Mouse (Mus musculus): Measurements from ENCODE around the gene Aox1. TPM values are rescaled to one million over a fixed set of nuclear protein-coding genes. Genes with fewer than 3 reads are reported as not detected.
A peak's percentile ranks its signal among the peaks of the same experiment; 100 is the strongest.
"Not testable (repeated sequence)": the region's sequence is repeated elsewhere in the genome, so short reads cannot be mapped to it uniquely, and the experiment has no call there.

The Aox1 gene
- 10 to 100 TPM; 10.4 to 13.0 TPM for total RNA-seq (2021)

DNA sequence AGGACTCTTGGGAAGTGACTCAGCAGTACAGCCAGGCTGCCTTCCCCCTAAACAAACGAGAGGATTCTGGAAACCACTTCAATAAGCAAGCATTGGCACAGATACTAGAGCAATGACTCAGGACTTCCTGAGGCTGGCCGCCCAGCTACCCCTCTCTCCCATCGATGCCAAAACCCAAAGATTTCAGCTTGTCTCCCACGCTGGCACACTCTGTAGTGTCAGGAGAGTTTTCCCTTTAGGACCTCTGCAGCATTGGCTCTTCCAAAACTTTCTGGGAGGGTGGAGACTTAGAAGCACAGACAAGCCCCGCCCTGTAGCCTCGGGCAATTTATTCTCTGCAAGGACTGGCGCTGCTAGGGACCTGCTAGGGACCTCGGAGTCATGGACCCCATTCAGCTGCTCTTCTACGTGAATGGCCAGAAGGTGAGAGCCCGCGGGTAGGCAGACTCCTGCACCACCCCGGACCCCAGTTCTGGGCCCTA lies at the start of gene Aox1:
TSS of gene Aox1 (plus strand) at position 296 of the 482 bp plus-strand sequence.
- DNase-seq: peak; percentile 73 to 81
- intact Hi-C loops (cut with DNase I): loop anchor here (2.0 kb wide), 2 partner anchors 61 to 601 kb away; no protein-coding TSS in a partner anchor

GRCm38 (mm10) chr1:57989052-57989600 lies 40.6 kb upstream of the Aox1 start:
- intact Hi-C loops (cut with DNase I): no loop called here
- DNase-seq: peak; percentile 11 to 22

DNA sequence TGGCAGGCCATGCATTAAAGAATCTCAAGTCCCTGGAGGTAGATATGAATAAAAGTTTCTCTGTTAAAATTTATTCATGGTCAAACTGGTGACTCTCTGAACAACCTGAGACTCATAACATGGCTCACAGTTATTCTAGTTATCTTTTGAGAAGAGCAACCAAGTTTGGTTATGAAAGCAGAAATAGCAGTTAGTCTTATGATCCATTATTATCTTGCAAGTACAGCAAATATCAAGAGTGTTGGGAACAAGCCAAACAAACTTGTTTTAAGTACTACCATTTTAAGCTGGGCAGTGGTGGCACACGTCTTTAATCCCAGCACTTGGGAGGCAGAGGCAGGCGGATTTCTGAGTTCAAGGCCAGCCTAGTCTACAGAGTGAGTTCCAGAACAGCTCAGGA lies 38.5 kb upstream of the Aox1 start:
- intact Hi-C loops (cut with DNase I): no loop called here
- DNase-seq: no peak

GRCm38 (mm10) chr1:57995432-57996132 lies 34.1 kb upstream of the Aox1 start, which contains the start of gene Sgo2a:
TSS of gene Sgo2a (plus strand) at chr1:57995971.
- peak; percentile 90 to 91 for DNase-seq
- intact Hi-C loops (cut with DNase I): loop anchor here (2.0 kb wide), 1 partner anchor 25 kb away; no protein-coding TSS in a partner anchor

DNA sequence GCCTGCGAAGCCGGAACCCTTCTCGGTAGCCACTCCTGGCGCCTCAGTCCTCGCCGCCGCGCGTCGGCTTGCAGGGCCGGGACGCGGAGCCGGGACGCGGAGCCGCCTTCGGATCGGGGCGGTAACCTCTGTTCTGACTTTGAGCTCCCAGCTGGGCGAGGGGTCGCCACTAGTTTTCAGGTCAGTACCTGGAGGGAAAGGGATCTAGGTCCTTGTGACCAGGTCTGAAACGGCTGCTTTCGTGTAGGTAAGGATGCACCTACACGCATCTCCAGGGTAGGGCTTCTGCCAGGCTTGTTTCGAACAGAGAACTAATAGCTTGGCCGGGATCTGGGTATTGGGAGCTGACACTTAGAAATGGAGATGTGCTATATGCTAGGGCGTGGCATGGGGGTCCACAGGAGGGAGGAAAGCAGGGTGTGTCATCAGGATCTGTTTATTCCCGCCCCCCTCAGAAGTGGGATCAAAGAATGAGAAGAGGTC lies 33.6 kb upstream of the Aox1 start:
- intact Hi-C loops (cut with DNase I): no loop called here
- DNase-seq: no peak

- no peak for DNase-seq
- intact Hi-C loops (cut with DNase I): no loop called here
These were observed 31.6 kb upstream of the Aox1 start for GRCm38 (mm10) chr1:57998146-57998545.

DNA sequence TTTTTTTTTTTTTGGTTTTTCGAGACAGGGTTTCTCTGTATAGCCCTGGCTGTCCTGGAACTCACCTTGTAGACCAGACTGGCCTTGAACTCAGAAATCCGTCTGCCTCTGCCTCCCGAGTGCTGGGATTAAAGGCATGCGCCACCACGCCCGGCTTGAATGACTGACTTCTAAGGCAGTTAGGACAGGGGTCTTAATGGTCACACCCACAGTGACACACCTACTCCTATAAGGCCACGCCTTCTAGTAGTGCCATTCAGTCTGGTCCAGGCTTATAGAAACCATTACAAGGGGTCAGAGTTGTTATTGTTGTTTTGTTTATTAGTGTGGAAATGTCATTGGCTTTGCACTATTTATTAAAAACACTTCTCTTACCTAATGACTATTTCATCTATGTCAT lies 23.3 kb upstream of the Aox1 start:
- DNase-seq; intact Hi-C loops (cut with DNase I): not testable (repeated sequence)

GRCm38 (mm10) chr1:58018856-58019255 lies 10.9 kb upstream of the Aox1 start, which contains the start of gene Kctd18:
TSS of gene Kctd18 (minus strand) at chr1:58018956.
- intact Hi-C loops (cut with DNase I): no loop called here
- DNase-seq: no peak

GRCm38 (mm10) chr1:58027707-58028106 lies 2.0 kb upstream of the Aox1 start:
- no peak for DNase-seq
- intact Hi-C loops (cut with DNase I): no loop called here

- peak; percentile 85 to 88 for DNase-seq
- intact Hi-C loops (cut with DNase I): loop anchor here (2.0 kb wide), 2 partner anchors 62 to 602 kb away; no protein-coding TSS in a partner anchor
These were observed 583 bp downstream of the Aox1 start for GRCm38 (mm10) chr1:58030156-58030871.

DNA sequence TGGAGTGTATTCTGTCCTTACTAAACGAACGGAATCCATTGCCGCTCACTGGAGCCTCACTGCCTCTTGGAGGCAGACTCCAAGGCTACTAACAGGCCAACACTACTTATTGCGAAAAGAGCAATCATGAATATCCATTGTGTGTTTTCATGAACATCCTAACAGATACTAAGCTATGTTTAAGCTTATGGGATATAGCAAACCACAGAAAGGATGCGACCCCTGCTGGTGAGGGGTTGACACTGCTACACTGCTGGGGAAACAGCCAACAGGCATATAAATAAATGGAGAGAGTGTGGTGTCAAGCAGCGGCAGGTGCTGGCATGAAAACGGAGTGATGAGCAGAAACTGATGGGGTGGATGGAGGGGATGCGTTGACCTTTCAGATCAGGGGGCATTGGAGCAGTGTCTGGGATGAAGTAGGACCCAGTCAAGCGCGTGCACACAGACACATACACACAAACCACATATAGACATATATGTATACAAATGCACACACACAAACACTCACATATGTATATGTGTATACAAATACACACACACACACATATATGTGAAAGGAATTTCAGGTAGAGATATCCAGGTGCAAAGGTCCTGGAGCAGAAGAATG lies 1.5 kb downstream of the Aox1 start:
- intact Hi-C loops (cut with DNase I): loop anchor here (2.0 kb wide), 2 partner anchors 62 to 602 kb away; no protein-coding TSS in a partner anchor
- peak; percentile 48 to 67 for DNase-seq

DNA sequence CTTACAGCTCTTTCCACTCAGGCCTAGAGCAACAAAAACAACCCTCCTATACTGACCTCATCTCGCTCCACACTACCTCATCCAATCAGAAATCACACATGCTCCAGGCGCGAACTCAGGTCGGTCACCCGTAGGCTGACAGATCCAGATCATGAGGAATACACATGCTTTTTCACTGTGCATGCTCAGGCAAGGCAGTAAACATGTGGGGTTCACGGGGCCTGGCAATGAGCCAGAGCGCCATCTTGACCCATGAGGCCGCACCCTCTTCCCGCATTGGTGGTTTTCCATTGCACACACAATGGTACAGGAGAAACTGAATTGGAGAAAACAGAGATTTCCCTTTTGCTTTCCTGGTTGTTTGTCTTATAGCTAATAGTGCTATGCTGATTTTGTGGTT lies 7.6 kb downstream of the Aox1 start:
- intact Hi-C loops (cut with DNase I); DNase-seq: not testable (repeated sequence)

DNA sequence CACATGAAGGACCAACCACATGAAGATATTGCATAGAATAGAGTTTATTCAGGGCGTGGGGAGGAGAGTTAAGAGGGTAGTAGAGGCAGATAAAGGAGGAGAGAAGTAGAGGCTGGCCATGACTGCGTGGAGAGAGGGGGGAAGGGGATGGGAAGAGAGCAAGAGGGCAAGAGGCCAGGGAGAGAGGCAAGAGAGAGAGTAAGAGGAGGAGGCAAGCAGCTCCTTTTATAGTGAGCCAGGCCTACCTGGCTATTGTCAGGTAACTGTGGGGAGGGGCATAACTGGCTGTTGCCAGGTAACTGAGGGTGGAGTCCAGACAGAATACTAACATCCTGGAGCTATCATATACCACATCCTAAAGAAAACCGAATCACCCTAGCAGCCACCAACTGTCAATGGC lies 15.3 kb downstream of the Aox1 start:
- no peak for DNase-seq
- intact Hi-C loops (cut with DNase I): no loop called here

GRCm38 (mm10) chr1:58045546-58045945 lies 15.8 kb downstream of the Aox1 start:
- no peak for DNase-seq
- intact Hi-C loops (cut with DNase I): no loop called here

- DNase-seq: no peak
- intact Hi-C loops (cut with DNase I): no loop called here
These were observed 17.1 kb downstream of the Aox1 start for GRCm38 (mm10) chr1:58046721-58047290.

DNA sequence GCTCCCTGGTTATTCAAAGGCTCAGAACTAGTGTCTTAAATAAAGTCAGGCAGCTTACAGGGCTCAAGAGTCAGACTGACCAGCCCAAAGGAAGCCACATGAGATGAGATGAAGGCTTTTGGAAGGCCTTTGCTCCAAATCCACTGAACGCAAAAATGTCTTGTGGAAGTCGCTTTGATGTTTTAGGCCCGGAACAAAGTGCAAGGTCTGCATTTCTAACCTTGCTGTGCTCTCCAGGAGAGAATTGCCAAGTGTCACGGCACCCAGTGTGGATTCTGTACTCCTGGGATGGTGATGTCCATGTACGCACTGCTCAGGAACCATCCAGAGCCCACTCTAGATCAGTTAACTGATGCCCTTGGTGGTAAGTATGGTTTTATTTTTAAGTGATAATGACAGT lies 19.4 kb downstream of the Aox1 start:
- DNase-seq: no peak
- intact Hi-C loops (cut with DNase I): no loop called here

DNA sequence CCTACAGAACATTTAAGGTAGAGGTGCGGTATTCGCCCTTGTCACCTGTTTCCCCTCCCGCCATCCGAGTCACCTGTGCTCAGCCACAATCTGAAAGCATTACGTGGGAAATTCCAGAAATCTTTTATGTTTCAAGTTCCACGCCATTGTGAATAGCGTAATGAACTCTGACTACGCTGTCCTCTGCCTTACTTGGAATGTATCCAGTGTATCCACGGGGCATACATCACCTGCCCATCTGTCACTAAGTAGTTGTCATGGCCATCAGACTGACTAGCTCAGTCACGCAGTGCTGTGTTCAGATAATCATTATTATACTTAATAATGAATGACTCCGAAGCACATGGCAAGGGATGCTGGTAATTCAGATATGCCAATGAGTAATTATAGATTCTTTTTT lies 25.9 kb downstream of the Aox1 start:
- DNase-seq: no peak
- intact Hi-C loops (cut with DNase I): no loop called here

DNA sequence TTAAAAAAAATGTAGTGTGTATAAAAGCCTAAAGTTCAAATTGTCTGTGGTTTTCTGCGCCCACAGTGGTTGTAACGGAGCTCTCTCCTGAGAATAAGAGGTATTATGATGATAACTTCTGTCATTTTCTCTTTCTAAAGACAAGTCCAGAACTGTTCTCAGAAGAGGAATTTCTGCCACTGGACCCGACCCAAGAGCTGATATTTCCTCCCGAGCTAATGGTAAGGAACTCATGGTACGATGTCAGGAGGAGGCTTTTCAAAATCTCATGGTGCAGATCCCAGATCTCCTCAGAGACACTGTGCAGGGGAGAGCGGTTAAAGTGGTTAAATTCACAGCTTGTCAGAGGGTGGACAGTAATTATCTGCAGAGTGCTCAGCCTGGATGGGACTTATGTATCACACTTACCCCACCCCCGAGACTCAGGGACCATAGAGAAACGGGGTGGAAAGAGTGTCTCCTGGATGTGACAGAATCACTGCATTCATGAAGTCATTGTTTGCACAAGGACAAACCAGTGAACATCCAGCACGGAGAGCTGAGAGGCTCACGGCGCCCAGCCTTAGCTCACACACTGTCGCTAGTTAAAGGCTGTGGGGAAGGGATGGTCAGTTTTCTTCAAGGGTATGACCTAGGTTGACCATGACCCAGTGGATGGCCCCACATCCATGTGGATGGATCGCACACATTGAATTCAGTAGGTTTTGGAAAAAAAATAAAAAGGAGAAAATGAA lies 26.5 kb downstream of the Aox1 start:
- no peak for DNase-seq
- intact Hi-C loops (cut with DNase I): no loop called here

- no peak for DNase-seq
- intact Hi-C loops (cut with DNase I): no loop called here
These were observed 27.2 kb downstream of the Aox1 start for GRCm38 (mm10) chr1:58056939-58057338.

- intact Hi-C loops (cut with DNase I): no loop called here
- DNase-seq: no peak
These were observed 29.1 kb downstream of the Aox1 start for GRCm38 (mm10) chr1:58058846-58059245.
